Mouse (Mus musculus) stomach, postnatal 0 days (tissue): Measurements from ENCODE around the gene Uqcc3.

ENCODE experiments used
- CTCF ChIP-seq: IDR thresholded peaks from 2 replicates; pipeline ENCODE4 v1.5.1; 2016; ENCODE audit warnings: antibody characterized with exemption, low read depth, mild to moderate bottlenecking, moderate library complexity
- EP300 ChIP-seq: optimal IDR thresholded peaks from 2 replicates; pipeline ENCODE3; 2016; ENCODE audit warnings: antibody characterized with exemption

- TF ChIP-seq EP300 = no peak
- no peak for TF ChIP-seq CTCF
Measured at GRCm38 (mm10) chr19:8870838-8871237, 9.9 kb downstream of the Uqcc3 start.
